Mouse (Mus musculus): ENCODE data around the gene Xylt1. TPM values are rescaled to one million over a fixed set of nuclear protein-coding genes. Genes with fewer than 3 reads are reported as not detected.

Gene Xylt1
- polyA plus RNA-seq, 1 experiment from 2014 or later = 1.1 TPM

GRCm38 (mm10) chr7:117503714-117504113 lies 122.9 kb downstream of the Xylt1 start:
- H3K9me3 ChIP-seq (replicated peaks; ENCODE audit: control insufficient read depth, low read length) = peaks cover 2% of the 10 kb centered on the region; the same call in 1 of the 2 replicates
- WGBS = 76% methylated on average over 9 of the region's 9 CpGs
- no peak overlapping the region for H3K4me3 ChIP-seq (ENCODE audit: low read length)
- no peaks in the 10 kb centered on the region for H3K27me3 ChIP-seq (ENCODE audit: control insufficient read depth, insufficient read depth, low read length)
- no peak overlapping the region for H3K27ac ChIP-seq (ENCODE audit: low read length)
- no peaks in the 10 kb centered on the region for H3K36me3 ChIP-seq (ENCODE audit: control insufficient read depth, insufficient read depth)
- no peak overlapping the region for H3K4me2 ChIP-seq (ENCODE audit: low read depth, low read length)
- H3K9ac ChIP-seq (ENCODE audit: low read length) = no peak overlapping the region
- no peaks in the 10 kb centered on the region for H3K4me1 ChIP-seq (ENCODE audit: control insufficient read depth, insufficient read depth, low read length)
- ATAC-seq (replicated peaks; ENCODE audit: extremely low read depth, insufficient read depth, low FRiP score) = no peak

GRCm38 (mm10) chr7:117505791-117506190 lies 125.0 kb downstream of the Xylt1 start:
- no peak overlapping the region for H3K27ac ChIP-seq (ENCODE audit: low read length)
- WGBS = 78% methylated on average over 3 of the region's 3 CpGs
- no peak for ATAC-seq (replicated peaks; ENCODE audit: extremely low read depth, insufficient read depth, low FRiP score)
- no peaks in the 10 kb centered on the region for H3K27me3 ChIP-seq (ENCODE audit: control insufficient read depth, insufficient read depth, low read length)
- no peak overlapping the region for H3K9ac ChIP-seq (ENCODE audit: low read length)
- H3K9me3 ChIP-seq (replicated peaks; ENCODE audit: control insufficient read depth, low read length) = 0 out of 2 replicates have a peak, but pooled peaks cover 2% of the 10 kb centered on the region
- H3K36me3 ChIP-seq (ENCODE audit: control insufficient read depth, insufficient read depth) = no peaks in the 10 kb centered on the region
- no peaks in the 10 kb centered on the region for H3K4me1 ChIP-seq (ENCODE audit: control insufficient read depth, insufficient read depth, low read length)
- no peak overlapping the region for H3K4me2 ChIP-seq (ENCODE audit: low read depth, low read length)
- no peak overlapping the region for H3K4me3 ChIP-seq (ENCODE audit: low read length)

DNA sequence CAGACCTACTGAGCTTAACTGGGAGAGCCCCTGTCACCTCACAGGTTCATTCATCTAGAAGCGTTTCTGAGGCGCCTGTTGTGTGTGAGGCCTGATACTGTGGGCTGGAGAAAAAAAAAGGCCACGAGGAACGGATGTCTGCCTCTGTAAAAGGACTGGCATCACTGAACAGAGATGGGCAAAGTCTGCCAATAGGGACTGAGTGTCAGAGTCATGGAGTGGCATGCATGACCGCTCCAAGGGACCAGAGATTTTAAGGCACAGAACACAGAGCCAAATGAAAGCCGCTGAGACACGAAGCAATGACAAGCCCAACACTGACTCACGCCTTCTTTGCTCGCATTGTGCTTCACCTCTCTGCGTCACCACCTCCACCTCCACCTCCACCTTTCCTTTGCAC lies 126.6 kb downstream of the Xylt1 start:
- H3K27me3 ChIP-seq (ENCODE audit: control insufficient read depth, insufficient read depth, low read length) = no peaks in the 10 kb centered on the region
- H3K36me3 ChIP-seq (ENCODE audit: control insufficient read depth, insufficient read depth) = no peaks in the 10 kb centered on the region
- WGBS = 88% methylated on average over 10 of the region's 10 CpGs
- H3K9me3 ChIP-seq (replicated peaks; ENCODE audit: control insufficient read depth, low read length) = no peaks in the 10 kb centered on the region
- H3K4me1 ChIP-seq (ENCODE audit: control insufficient read depth, insufficient read depth, low read length) = no peaks in the 10 kb centered on the region
- H3K9ac ChIP-seq (ENCODE audit: low read length) = no peak overlapping the region
- ATAC-seq (replicated peaks; ENCODE audit: extremely low read depth, insufficient read depth, low FRiP score) = no peak
- no peak overlapping the region for H3K4me2 ChIP-seq (ENCODE audit: low read depth, low read length)
- no peak overlapping the region for H3K4me3 ChIP-seq (ENCODE audit: low read length)
- no peak overlapping the region for H3K27ac ChIP-seq (ENCODE audit: low read length)

DNA sequence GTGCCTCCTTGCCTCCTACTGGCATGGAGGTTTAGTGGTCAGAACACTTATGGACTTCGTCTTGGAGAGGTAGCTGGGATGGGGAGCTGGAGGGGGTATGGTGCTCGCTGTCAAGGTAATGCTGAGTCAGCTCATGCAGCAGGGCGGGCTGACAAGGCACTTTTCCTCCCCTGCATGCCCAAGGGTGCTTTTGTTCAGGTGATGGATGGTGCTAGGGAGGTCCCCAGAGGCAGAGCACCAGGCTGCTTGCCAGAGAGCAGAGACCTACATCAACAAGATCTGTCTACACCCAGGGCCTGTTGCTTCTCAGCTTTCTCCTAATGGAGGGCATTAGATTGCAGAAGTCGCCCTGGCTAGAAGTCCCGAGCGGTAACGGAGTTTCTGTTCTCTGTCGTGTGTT lies 127.3 kb downstream of the Xylt1 start:
- Histone ChIP-seq H3K4me3 (ENCODE audit: low read length) (no peak overlapping the region), H3K9ac (ENCODE audit: low read length) (no peak overlapping the region), H3K36me3 (ENCODE audit: control insufficient read depth, insufficient read depth) (no peaks in the 10 kb centered on the region), H3K4me1 (ENCODE audit: control insufficient read depth, insufficient read depth, low read length) (no peaks in the 10 kb centered on the region), H3K4me2 (ENCODE audit: low read depth, low read length) (no peak overlapping the region), H3K27ac (ENCODE audit: low read length) (no peak overlapping the region), H3K9me3 (replicated peaks; ENCODE audit: control insufficient read depth, low read length) (no peaks in the 10 kb centered on the region), H3K27me3 (ENCODE audit: control insufficient read depth, insufficient read depth, low read length) (no peaks in the 10 kb centered on the region)
- WGBS = 52% methylated on average over 8 of the region's 8 CpGs
- ATAC-seq (replicated peaks; ENCODE audit: extremely low read depth, insufficient read depth, low FRiP score) = no peak

GRCm38 (mm10) chr7:117510113-117510512 lies 129.3 kb downstream of the Xylt1 start:
- no peak overlapping the region for H3K9ac ChIP-seq (ENCODE audit: low read length)
- no peak overlapping the region for H3K4me2 ChIP-seq (ENCODE audit: low read depth, low read length)
- H3K27me3 ChIP-seq (ENCODE audit: control insufficient read depth, insufficient read depth, low read length) = no peaks in the 10 kb centered on the region
- no peaks in the 10 kb centered on the region for H3K36me3 ChIP-seq (ENCODE audit: control insufficient read depth, insufficient read depth)
- no peaks in the 10 kb centered on the region for H3K4me1 ChIP-seq (ENCODE audit: control insufficient read depth, insufficient read depth, low read length)
- 80% methylated on average over 2 of the region's 2 CpGs for WGBS
- ATAC-seq (replicated peaks; ENCODE audit: extremely low read depth, insufficient read depth, low FRiP score) = no peak
- H3K9me3 ChIP-seq (replicated peaks; ENCODE audit: control insufficient read depth, low read length) = no peaks in the 10 kb centered on the region
- no peak overlapping the region for H3K4me3 ChIP-seq (ENCODE audit: low read length)
- no peak overlapping the region for H3K27ac ChIP-seq (ENCODE audit: low read length)

- WGBS = 67% methylated on average over 2 of the region's 2 CpGs
- H3K9me3 ChIP-seq (replicated peaks; ENCODE audit: control insufficient read depth, low read length) = no peaks in the 10 kb centered on the region
- no peak overlapping the region for H3K9ac ChIP-seq (ENCODE audit: low read length)
- H3K36me3 ChIP-seq (ENCODE audit: control insufficient read depth, insufficient read depth) = no peaks in the 10 kb centered on the region
- no peak overlapping the region for H3K4me3 ChIP-seq (ENCODE audit: low read length)
- ATAC-seq (replicated peaks; ENCODE audit: extremely low read depth, insufficient read depth, low FRiP score) = no peak
- no peak overlapping the region for H3K27ac ChIP-seq (ENCODE audit: low read length)
- no peak overlapping the region for H3K4me2 ChIP-seq (ENCODE audit: low read depth, low read length)
- no peaks in the 10 kb centered on the region for H3K27me3 ChIP-seq (ENCODE audit: control insufficient read depth, insufficient read depth, low read length)
- no peaks in the 10 kb centered on the region for H3K4me1 ChIP-seq (ENCODE audit: control insufficient read depth, insufficient read depth, low read length)
These were observed 131.5 kb downstream of the Xylt1 start for GRCm38 (mm10) chr7:117512301-117512700.

DNA sequence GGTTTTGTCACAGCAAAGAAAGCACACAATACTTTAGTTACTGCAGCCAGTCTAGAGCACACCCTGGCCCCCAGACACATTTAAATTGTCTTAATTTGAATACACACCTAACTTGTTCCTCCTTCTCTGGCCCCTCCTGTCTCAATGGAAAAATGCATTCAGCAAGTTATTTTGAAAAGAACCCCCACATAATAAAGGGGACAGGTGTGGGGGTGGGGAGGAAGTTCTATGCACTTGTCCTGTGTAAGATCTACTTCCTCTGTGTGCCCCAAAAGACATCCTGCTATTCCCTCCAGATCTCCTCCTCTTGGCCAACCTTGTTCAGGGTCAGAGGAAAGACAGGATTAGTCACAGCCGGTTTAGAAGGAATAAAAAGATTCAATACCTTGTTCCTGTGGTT lies 135.0 kb downstream of the Xylt1 start:
- no peaks in the 10 kb centered on the region for H3K9me3 ChIP-seq (replicated peaks; ENCODE audit: control insufficient read depth, low read length)
- no peak overlapping the region for H3K4me3 ChIP-seq (ENCODE audit: low read length)
- no peaks in the 10 kb centered on the region for H3K36me3 ChIP-seq (ENCODE audit: control insufficient read depth, insufficient read depth)
- H3K9ac ChIP-seq (ENCODE audit: low read length) = no peak overlapping the region
- no peak for ATAC-seq (replicated peaks; ENCODE audit: extremely low read depth, insufficient read depth, low FRiP score)
- no peak overlapping the region for H3K27ac ChIP-seq (ENCODE audit: low read length)
- WGBS = 52% methylated on average over 1 of the region's 1 CpGs
- H3K4me1 ChIP-seq (ENCODE audit: control insufficient read depth, insufficient read depth, low read length) = no peaks in the 10 kb centered on the region
- no peaks in the 10 kb centered on the region for H3K27me3 ChIP-seq (ENCODE audit: control insufficient read depth, insufficient read depth, low read length)
- H3K4me2 ChIP-seq (ENCODE audit: low read depth, low read length) = no peak overlapping the region

DNA sequence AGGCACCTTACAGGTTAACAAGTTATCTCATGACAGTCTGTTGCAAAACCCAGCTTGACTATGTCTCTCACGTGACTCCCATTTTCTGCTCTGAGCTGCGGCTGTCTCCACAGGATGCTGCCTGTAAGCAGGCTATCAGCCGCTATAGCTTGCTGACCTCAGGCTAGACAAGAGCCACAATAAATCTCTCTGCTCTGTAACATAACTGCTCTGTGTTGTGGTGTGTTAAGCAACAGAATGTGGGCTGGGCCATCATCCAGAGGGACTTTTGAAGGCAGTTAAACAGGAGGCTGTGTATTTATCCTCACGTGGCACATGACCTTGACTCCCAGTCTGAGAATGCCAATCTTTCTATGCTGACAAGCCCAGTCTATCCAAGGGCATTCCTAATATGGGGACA lies 136.1 kb downstream of the Xylt1 start:
- peaks cover 2% of the 10 kb centered on the region for H3K4me1 ChIP-seq (ENCODE audit: control insufficient read depth, insufficient read depth, low read length)
- 41% methylated on average over 4 of the region's 4 CpGs for WGBS
- ATAC-seq (replicated peaks; ENCODE audit: extremely low read depth, insufficient read depth, low FRiP score) = no peak
- no peaks in the 10 kb centered on the region for H3K36me3 ChIP-seq (ENCODE audit: control insufficient read depth, insufficient read depth)
- no peak overlapping the region for H3K4me2 ChIP-seq (ENCODE audit: low read depth, low read length)
- no peak overlapping the region for H3K9ac ChIP-seq (ENCODE audit: low read length)
- no peak overlapping the region for H3K4me3 ChIP-seq (ENCODE audit: low read length)
- H3K27me3 ChIP-seq (ENCODE audit: control insufficient read depth, insufficient read depth, low read length) = no peaks in the 10 kb centered on the region
- peaks cover 5% of the 10 kb centered on the region for H3K9me3 ChIP-seq (replicated peaks; ENCODE audit: control insufficient read depth, low read length)
- no peak overlapping the region for H3K27ac ChIP-seq (ENCODE audit: low read length)

DNA sequence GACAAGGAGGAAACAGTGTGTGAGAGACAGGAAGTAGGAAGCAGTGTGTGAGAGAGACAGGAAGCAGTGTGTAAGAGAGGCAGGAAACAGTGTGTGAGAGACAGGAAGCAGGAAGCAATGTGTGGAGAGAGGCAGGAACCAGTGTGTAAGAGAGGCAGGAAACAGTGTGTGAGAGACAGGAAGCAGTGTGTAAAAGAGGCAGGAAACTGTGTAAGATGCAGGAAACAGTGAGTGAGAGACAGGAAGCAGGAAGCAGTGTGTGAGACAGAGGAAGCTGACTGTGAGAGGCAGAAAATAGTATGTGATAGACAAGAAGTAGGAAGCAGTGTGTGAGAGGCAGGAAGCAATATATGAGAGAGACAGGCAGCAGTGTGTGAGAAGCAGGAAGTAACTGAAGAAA lies 140.6 kb downstream of the Xylt1 start:
- no peaks in the 10 kb centered on the region for H3K36me3 ChIP-seq (ENCODE audit: control insufficient read depth, insufficient read depth)
- H3K27ac ChIP-seq (ENCODE audit: low read length) = no peak overlapping the region
- ATAC-seq (replicated peaks; ENCODE audit: extremely low read depth, insufficient read depth, low FRiP score) = no peak

More for the DNA sequence above, 140.6 kb downstream of the Xylt1 start:
- H3K4me3 ChIP-seq (ENCODE audit: low read length) = no peak overlapping the region
- peaks cover 5% of the 10 kb centered on the region for H3K9me3 ChIP-seq (replicated peaks; ENCODE audit: control insufficient read depth, low read length)
- H3K4me2 ChIP-seq (ENCODE audit: low read depth, low read length) = no peak overlapping the region
- no peaks in the 10 kb centered on the region for H3K27me3 ChIP-seq (ENCODE audit: control insufficient read depth, insufficient read depth, low read length)
- peaks cover 11% of the 10 kb centered on the region for H3K4me1 ChIP-seq (ENCODE audit: control insufficient read depth, insufficient read depth, low read length)
- H3K9ac ChIP-seq (ENCODE audit: low read length) = no peak overlapping the region

Measured in heart, embryonic 16.5 days (tissue).